Mouse (Mus musculus) small intestine, adult 2 months (tissue): ENCODE measurements around the gene Prrt3. TPM values are rescaled to one million over a fixed set of nuclear protein-coding genes. Genes with fewer than 3 reads are reported as not detected.

ENCODE experiments used
- H3K27ac ChIP-seq: fragments of 200-500 bp; 2 replicates; pipeline ENCODE4 v1.5.1; 2012; ENCODE audit warnings: low read depth, low read length, control low read depth, inconsistent platforms; ENCODE audit not compliant: insufficient read depth
- H3K27me3 ChIP-seq: fragments of 200-500 bp; 2 replicates; pipeline ENCODE4 v1.6.1; 2012; ENCODE audit warnings: mild to moderate bottlenecking, moderate library complexity, low read length, inconsistent platforms; ENCODE audit not compliant: control insufficient read depth, insufficient read depth
- H3K36me3 ChIP-seq: fragments of 200-500 bp; 2 replicates; pipeline ENCODE4 v1.6.1; 2012; ENCODE audit warnings: mild to moderate bottlenecking, low read length, control low read depth, inconsistent platforms; ENCODE audit not compliant: control insufficient read depth, insufficient read depth
- H3K4me1 ChIP-seq: fragments of 200-500 bp; 2 replicates; pipeline ENCODE4 v1.6.1; 2012; ENCODE audit warnings: low read length, inconsistent platforms, mixed read lengths; ENCODE audit not compliant: control insufficient read depth, insufficient read depth, insufficient read length
- H3K4me3 ChIP-seq: fragments of 200-500 bp; 2 replicates; pipeline ENCODE4 v1.5.1; 2012; ENCODE audit warnings: low read depth, mild to moderate bottlenecking, control low read depth, inconsistent platforms, low read length, moderate library complexity
- CTCF ChIP-seq: fragments of 200-500 bp; IDR thresholded peaks from 2 replicates; pipeline ENCODE4 v1.5.1; 2012; ENCODE audit warnings: low read depth, mild to moderate bottlenecking, control low read depth, inconsistent platforms, low read length, moderate library complexity, mixed read lengths; ENCODE audit not compliant: insufficient replicate concordance, insufficient read length; ENCODE audit errors: extremely low read depth
- POLR2A ChIP-seq: fragments of 200-500 bp; IDR thresholded peaks from 2 replicates; pipeline ENCODE4 v1.6.1; 2012; ENCODE audit warnings: low read depth, mild to moderate bottlenecking, control low read depth, inconsistent platforms, low read length, moderate library complexity
- WGBS: fragments of 180-500 bp; shearing (Covaris S2); methylation state at CpG from one replicate; pipeline ENCODE4 v1.1.7; 2018; 5-methylcytosine and 5-hydroxymethylcytosine counted together
- polyA plus RNA-seq: library from polyadenylated mRNA; depleted of rRNA; stranded (reverse); fragments of >200 nt; gene quantifications from 2 replicates; pipeline ENCODE4 v1.2.3, GENCODE M21; 2012; rRNA removed

Prrt3 gene
- polyA plus RNA-seq, result 0.05 TPM in 1 of 2 replicates, not detected in the other

DNA sequence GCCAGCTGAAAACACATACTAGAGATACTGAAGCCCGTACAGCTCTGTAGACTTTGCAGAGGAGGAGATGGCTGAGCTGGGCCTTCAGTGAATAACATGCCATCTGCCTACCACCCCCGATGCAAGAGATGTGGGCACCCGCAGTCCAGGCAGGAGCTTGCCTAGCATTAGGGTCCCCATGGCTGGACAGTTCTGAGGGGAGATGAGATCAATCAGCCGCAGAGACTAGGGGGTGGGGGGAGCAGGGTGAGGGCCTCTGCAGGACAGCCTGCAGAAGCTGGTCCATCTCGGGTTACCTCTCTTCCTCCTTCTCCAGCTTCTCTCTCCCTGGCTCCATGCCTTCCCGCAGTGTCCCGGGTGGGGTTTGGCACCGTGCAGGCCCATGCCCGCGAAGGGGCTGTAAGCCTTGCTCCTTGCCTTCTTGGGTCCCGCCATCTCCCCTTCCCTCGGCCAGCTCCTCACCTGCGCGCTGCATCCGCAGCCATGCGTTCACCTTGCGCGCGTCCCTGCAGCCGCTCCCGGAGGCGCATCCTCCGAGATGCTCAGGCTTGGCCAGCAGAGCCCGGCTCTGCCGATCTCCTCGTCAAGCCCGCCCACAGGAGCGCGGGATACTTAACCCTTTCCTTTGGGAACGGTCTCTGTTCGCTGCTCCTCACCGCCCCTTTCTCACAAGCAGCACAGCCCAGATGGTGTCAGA is at the start of gene Prrt3:
Gene Prrt3, minus strand, starts transcription at position 544 of the 697 bp plus-strand sequence.
- TF ChIP-seq CTCF, result no peak
- no peak for TF ChIP-seq POLR2A
- Histone ChIP-seq H3K4me1 (no peaks in the 10 kb centered on the region), H3K4me3 (no peak within 1 kb of the TSS), H3K27ac (no peak within 1 kb of the TSS), H3K36me3 (no peaks in the 10 kb centered on the region), H3K27me3 (0 out of 2 replicates have a peak, but pooled peaks cover 8% of the 10 kb centered on the region)
- WGBS, result 8% methylated on average over 32 of the region's 32 CpGs

DNA sequence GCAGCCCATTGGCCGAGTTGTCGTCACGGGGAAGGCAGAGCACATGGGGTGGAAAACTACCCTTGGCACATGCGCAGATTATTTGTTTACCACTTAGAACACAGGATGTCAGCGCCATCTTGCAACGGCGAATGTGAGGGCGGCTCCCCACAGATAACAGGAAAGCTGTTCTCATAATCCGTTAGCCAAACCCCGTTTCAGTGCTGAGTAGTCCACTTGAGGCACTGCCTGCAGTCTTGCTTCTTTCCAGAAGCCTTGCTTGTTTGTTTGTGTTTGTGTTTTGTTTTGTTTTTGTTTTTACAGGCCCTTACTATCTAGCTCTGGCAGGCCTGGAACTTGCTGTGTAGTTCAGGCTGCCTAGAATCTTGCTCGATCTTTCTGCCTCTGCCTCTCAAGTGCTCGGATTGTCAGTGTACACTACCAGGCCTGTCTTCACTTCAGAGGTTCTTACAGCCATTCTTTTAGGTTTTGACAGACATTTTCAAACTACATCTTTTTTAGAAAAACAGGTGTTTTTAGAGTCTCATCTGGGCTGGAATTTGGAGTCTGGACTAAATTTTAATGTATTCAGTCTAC is 42.3 kb upstream of the Prrt3 start:
- H3K27ac ChIP-seq, result no peak overlapping the region
- H3K27me3 ChIP-seq, result no peaks in the 10 kb centered on the region
- no peak overlapping the region for H3K4me3 ChIP-seq
- no peaks in the 10 kb centered on the region for H3K4me1 ChIP-seq
- TF ChIP-seq POLR2A (no peak), CTCF (no peak)
- no peaks in the 10 kb centered on the region for H3K36me3 ChIP-seq
- WGBS, result 92% methylated on average over 12 of the region's 12 CpGs

DNA sequence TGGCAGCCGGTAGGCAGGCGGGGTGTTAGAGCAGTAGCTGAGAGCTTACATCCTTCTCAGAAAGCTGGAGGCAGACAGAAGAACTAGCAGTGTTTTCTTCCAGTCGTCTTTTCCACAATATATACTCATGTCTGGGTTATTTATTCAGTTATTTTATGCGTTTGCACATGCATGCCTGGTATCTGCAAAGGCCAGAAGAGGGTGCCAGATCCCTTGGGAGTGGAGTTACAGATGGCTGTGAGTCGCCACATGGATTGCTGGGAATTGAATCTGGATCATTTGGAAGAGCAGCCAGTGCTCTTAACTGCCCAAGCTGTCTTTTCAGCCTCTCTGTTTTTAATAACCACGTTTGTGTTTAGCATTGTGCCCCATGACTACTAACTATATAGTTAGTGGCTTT is 39.9 kb upstream of the Prrt3 start:
- Histone ChIP-seq H3K27ac (no peak overlapping the region), H3K27me3 (no peaks in the 10 kb centered on the region), H3K4me3 (no peak overlapping the region), H3K36me3 (0 out of 2 replicates have a peak, but pooled peaks cover 1% of the 10 kb centered on the region), H3K4me1 (no peaks in the 10 kb centered on the region)
- 82% methylated on average over 6 of the region's 6 CpGs for WGBS
- TF ChIP-seq POLR2A, result no peak

DNA sequence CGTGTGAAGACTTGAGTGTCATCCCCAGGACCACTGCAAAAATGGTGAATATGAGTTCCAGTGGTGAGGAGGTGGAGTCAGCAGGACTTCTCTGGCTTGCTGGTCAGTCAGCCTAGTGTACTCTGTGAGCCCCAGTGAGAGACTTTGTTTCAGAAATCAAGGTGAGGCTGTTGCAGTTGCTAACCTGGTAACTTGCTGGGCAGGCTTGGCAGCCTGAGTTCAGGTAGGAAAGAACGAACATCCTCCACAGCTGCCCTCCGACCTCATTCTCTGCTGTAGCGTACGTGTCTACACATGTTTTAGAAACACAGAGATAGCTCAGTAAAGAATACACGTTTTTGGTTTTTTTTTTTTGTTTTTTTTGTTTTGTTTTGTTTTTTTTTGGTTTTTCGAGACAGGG is 33.2 kb upstream of the Prrt3 start:
- 0 out of 2 replicates have a peak, but pooled peaks cover 1% of the 10 kb centered on the region for H3K36me3 ChIP-seq
- H3K4me1 ChIP-seq, result peaks cover 2% of the 10 kb centered on the region; the same call in 1 of the 2 replicates
- WGBS, result 88% methylated on average over 7 of the region's 7 CpGs
- H3K4me3 ChIP-seq, result no peak overlapping the region
- H3K27ac ChIP-seq, result no peak overlapping the region
- no peaks in the 10 kb centered on the region for H3K27me3 ChIP-seq
- TF ChIP-seq POLR2A (no peak), CTCF (no peak)

DNA sequence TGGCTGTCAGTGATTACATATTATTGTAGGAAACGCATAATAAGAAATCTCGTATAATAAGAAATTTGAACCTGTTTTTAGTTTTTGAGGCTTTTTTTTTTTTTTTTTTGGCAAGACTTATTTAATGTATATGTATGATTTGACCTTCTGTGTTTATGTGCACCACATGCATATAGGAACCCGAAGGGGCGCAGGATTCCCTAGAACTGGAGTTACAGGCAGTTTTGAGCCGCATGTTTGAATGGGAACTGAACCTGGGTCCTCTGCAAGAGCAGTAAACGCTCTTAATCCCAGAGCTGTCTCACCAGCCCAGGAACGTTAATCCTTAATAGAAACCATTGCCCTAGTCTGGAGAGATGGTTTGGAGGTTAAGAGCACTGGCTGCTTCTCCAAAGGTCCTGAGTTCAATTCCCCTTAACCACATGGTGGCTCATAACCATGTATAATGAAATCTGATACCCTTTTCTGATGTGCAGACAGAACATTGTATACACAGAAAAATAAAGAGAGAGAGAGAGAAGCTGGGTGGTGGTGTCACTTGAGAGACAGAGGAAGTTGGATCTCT is 30.2 kb upstream of the Prrt3 start:
- Histone ChIP-seq H3K27ac (no peak overlapping the region), H3K36me3 (0 out of 2 replicates have a peak, but pooled peaks cover 1% of the 10 kb centered on the region), H3K4me1 (peaks cover 5% of the 10 kb centered on the region; the same call in 1 of the 2 replicates), H3K4me3 (peak overlapping the region; percentile 93), H3K27me3 (no peaks in the 10 kb centered on the region)
- TF ChIP-seq POLR2A (no peak), CTCF (no peak)
- 3% methylated on average over 7 of the region's 7 CpGs for WGBS

DNA sequence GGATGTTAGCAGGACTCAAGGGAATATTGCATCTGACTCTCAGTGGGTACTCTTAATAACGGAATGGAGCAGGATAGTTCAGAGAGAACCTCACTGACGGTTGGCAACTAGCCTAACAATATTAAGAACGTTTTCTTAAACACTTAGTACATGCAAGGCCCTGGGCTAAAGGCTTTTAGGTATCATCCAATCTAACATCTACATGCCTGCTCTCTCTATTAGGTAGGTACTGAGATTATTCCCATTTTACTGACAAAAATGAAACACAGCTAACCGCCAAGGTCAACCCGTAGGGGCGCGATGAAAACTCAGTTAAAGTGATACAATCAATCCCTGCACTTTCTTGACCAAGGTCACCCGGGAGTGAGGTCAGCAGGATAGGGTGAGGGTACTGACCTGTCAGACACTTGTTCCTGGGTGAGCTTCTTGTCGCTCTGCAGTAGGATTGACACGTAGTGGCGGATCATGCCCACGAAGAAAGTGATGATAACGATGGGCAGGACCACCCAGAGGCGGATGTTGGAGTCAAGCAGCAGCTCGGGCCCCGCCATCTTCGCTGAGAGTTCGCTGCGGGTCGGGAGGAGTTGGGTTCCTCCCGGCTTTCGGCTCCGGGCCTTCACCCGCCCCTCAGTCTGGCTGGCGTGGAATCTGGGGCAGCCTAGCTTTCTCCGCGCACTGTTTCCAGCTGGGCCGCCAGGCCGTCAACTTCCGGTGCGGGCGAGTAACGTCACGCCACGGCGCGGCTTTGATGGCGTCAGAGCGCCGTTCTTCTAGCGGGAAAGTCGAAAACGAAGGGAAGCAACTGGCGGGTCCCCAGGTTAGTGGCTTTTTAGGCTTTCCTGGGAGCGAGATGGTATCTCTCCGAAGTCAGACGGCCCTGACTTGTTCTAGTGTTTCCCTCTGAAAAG is 29.5 kb upstream of the Prrt3 start, which contains the start of the genes Emc3 and Fancd2:
Gene Emc3, minus strand, starts transcription at position 721 of the 908 bp plus-strand sequence.
Gene Fancd2, plus strand, starts transcription at position 751 of the 908 bp plus-strand sequence.
- no peaks in the 10 kb centered on the region for H3K36me3 ChIP-seq
- peak within 1 kb of the TSS; percentile 93 for H3K4me3 ChIP-seq
- peaks cover 5% of the 10 kb centered on the region; the same call in 1 of the 2 replicates for H3K4me1 ChIP-seq
- TF ChIP-seq POLR2A (peak; percentile 29; the same call in 1 of the 2 replicates), CTCF (no peak)
- WGBS, result under 1% methylated on average over 47 of the region's 47 CpGs
- no peaks in the 10 kb centered on the region for H3K27me3 ChIP-seq
- H3K27ac ChIP-seq, result peak within 1 kb of the TSS; percentile 29; the same call in 1 of the 2 replicates
